Mouse (Mus musculus): ENCODE measurements at regions not wholly inside any gene's neighbourhood (a gene's known extent, or its start where the extent isn't known, plus 50 kb on each side); places are given as distances from the start of the nearest gene placed in this dataset.

- TF ChIP-seq CTCF (IDR thresholded peaks at IDR 0.05; ENCODE audit: low read depth, low read length) = no peak
- no peak for TF ChIP-seq EP300 (IDR thresholded peaks at IDR 0.05; ENCODE audit: insufficient read depth, low read depth, low read length)
- no peak for TF ChIP-seq POLR2A (IDR thresholded peaks at IDR 0.05; ENCODE audit: insufficient read depth, low read length)
Measured at GRCm38 (mm10) chr11:19529126-19529525, 395.0 kb upstream of the Spred2 start.
